Mouse (Mus musculus) limb, embryonic 10.5 days (tissue): ENCODE data around the gene Dydc1. TPM values are rescaled to one million over a fixed set of nuclear protein-coding genes. Genes with fewer than 3 reads are reported as not detected.

Experiments used
- DNase-seq: peaks from one replicate; pipeline ENCODE4 v3.0.0-alpha.2; 2017; ENCODE audit warnings: low spot score
- H3K27ac ChIP-seq: fragments of 300-500 bp; sonication (generic); 2 replicates; pipeline ENCODE4 v1.5.1; 2016; ENCODE audit warnings: mild to moderate bottlenecking
- H3K27me3 ChIP-seq: fragments of 300-500 bp; sonication (generic); 2 replicates; pipeline ENCODE4 v1.6.1; 2016; ENCODE audit warnings: low read depth, mild to moderate bottlenecking; ENCODE audit not compliant: poor library complexity, severe bottlenecking
- H3K36me3 ChIP-seq: fragments of 300-500 bp; sonication (generic); 2 replicates; pipeline ENCODE4 v1.6.1; 2016; ENCODE audit warnings: mild to moderate bottlenecking, moderate library complexity
- H3K4me1 ChIP-seq: fragments of 300-500 bp; sonication (generic); 2 replicates; pipeline ENCODE4 v1.6.1; 2016
- H3K4me3 ChIP-seq: fragments of 300-500 bp; sonication (generic); 2 replicates; pipeline ENCODE4 v1.5.1; 2016; ENCODE audit warnings: mild to moderate bottlenecking, moderate library complexity
- H3K9me3 ChIP-seq: fragments of 300-500 bp; sonication (generic); replicated peaks from 2 replicates; pipeline ENCODE4 v1.6.1; 2016; ENCODE audit warnings: mild to moderate bottlenecking
- WGBS: fragments of 180-500 bp; shearing (Covaris S2); methylation state at CpG from one replicate; pipeline ENCODE4 v1.1.7; 2016; 5-methylcytosine and 5-hydroxymethylcytosine counted together
- polyA plus RNA-seq: library from polyadenylated mRNA; unstranded; fragments of >200 nt; fragmentation: Nextera tagmentation; extraction: Ambion mirVana; gene quantifications from 2 replicates; pipeline ENCODE4 v1.2.1, GENCODE M21; 2016

Gene Dydc1
- polyA plus RNA-seq, 1 experiment from 2014 or later: not detected

DNA sequence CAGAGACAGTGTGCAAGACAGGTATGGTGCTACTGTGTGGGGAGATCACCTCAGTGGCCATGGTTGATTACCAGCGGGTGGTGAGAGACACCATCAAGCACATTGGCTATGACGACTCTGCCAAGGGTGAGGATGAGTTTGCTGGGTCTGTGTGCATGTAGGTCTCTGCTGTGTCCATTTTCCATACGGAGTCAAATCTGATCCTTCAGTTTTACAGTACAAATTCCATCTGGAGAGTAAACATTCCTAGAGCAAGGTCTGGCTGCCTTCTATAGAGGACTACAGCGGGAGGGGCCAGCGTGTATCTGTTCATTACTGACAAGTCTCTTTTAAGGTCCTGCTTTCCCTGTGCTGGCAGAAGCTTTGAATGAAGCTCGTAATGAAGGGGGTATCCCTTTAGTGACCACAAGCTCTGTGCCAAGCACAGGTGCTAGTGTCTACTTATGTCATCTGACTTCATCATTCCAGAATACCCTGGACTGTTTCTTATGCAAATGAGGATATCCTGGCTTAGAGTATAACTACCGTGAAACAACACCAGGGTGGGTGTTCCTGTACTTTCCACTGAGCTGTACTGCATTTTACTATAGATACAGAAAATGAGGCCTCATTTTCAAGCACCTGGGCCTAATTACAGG is 38.4 kb downstream of the Dydc1 start:
- WGBS: 91% methylated on average over 7 of the region's 7 CpGs
- H3K4me1 ChIP-seq: no peaks in the 10 kb centered on the region
- H3K27ac ChIP-seq: no peak overlapping the region
- no peak for DNase-seq
- H3K36me3 ChIP-seq: no peaks in the 10 kb centered on the region
- H3K9me3 ChIP-seq: no peaks in the 10 kb centered on the region
- no peaks in the 10 kb centered on the region for H3K27me3 ChIP-seq
- H3K4me3 ChIP-seq: no peak overlapping the region

DNA sequence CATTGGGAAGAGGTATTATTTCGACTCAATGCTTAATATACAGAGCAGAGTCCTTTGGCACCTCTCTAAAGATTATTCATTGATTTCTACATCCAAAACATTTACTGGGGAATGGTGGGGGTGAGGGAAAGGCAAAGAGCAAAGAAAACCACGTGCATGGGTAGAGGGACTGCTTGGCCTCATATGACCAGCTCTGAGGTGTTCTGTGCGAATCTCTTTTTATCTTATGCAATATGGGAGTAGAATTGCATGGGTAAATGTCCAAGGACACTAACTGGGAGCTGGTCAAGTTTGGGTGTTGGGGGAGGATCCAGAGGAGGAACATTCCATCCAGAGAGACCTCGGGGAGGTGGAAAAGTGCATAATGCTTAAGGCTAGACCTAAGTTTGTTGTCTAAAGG is 40.2 kb downstream of the Dydc1 start:
- H3K27me3 ChIP-seq: no peaks in the 10 kb centered on the region
- DNase-seq: no peak
- H3K4me1 ChIP-seq: no peaks in the 10 kb centered on the region
- 82% methylated on average over 4 of the region's 4 CpGs for WGBS
- no peaks in the 10 kb centered on the region for H3K9me3 ChIP-seq
- no peak overlapping the region for H3K4me3 ChIP-seq
- H3K36me3 ChIP-seq: no peaks in the 10 kb centered on the region
- H3K27ac ChIP-seq: no peak overlapping the region

DNA sequence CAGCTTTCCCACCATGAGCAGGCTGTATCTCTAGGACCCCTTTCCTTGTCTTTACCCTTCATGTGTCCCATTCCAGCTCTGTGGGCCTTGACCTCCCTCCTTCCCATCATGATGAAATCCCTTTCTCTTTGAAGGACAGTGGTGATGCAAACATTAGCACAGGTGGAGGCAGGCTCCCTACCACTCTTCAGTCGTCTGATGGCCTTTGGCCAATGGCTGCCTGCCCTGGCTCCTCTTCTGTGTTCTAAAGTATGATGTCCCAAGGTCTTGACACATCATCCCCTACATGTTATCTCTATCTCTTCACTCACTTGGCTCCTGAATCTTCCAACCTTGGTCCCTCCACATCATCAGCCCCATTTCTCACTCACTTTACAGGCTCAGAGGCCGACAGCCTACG is 43.6 kb downstream of the Dydc1 start:
- 86% methylated on average over 3 of the region's 3 CpGs for WGBS
- H3K27me3 ChIP-seq: no peaks in the 10 kb centered on the region
- H3K27ac ChIP-seq: no peak overlapping the region
- DNase-seq: no peak
- H3K4me3 ChIP-seq: no peak overlapping the region
- H3K4me1 ChIP-seq: no peaks in the 10 kb centered on the region
- no peaks in the 10 kb centered on the region for H3K9me3 ChIP-seq
- no peaks in the 10 kb centered on the region for H3K36me3 ChIP-seq

DNA sequence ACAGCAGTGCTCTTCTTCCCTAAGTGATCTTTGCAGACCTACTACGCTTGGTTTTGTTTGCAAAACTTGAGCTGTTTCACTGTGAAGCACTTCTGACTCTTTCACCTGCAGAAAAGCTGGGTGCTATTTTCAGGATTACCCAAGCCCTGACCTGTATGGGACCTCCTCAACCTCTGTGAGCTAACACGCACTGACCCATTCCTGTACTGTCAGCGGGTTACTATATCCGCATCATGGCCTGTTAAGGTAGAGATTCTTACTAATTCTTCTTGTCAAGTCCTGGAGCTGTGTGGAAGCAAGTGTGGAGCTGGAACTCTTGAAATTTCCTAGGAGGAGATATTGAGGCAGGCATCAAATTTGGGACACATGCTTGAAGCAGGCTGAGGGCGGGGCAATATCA is 52.0 kb downstream of the Dydc1 start:
- Histone ChIP-seq H3K27me3 (no peaks in the 10 kb centered on the region), H3K27ac (no peak overlapping the region), H3K4me3 (no peak overlapping the region), H3K36me3 (no peaks in the 10 kb centered on the region), H3K4me1 (no peaks in the 10 kb centered on the region), H3K9me3 (no peaks in the 10 kb centered on the region)
- 93% methylated on average over 5 of the region's 5 CpGs for WGBS
- no peak for DNase-seq

DNA sequence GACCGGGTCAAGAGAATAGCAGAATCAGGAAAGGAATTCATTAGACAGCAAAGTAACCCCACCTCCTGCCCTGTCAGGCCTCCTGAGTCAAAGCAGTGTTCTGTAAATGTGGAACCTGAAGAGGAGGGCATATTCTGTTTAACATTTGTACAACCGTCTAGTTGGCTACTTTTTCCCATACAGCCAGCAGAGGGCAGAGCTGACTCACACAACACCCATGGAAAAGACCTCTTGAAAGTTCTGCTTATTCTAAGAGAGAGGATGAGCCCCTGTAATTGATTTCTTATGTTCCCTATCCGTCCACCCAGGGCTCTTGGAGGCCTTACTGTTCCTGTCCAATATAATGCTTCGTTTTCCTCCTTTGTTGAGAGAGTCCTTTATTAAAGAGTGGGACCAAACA is 55.3 kb downstream of the Dydc1 start:
- H3K27ac ChIP-seq: no peak overlapping the region
- H3K9me3 ChIP-seq: no peaks in the 10 kb centered on the region
- WGBS: 23% methylated on average over 4 of the region's 4 CpGs
- peak; percentile 34 for DNase-seq
- no peak overlapping the region for H3K4me3 ChIP-seq
- no peaks in the 10 kb centered on the region for H3K27me3 ChIP-seq
- no peaks in the 10 kb centered on the region for H3K4me1 ChIP-seq
- H3K36me3 ChIP-seq: no peaks in the 10 kb centered on the region

DNA sequence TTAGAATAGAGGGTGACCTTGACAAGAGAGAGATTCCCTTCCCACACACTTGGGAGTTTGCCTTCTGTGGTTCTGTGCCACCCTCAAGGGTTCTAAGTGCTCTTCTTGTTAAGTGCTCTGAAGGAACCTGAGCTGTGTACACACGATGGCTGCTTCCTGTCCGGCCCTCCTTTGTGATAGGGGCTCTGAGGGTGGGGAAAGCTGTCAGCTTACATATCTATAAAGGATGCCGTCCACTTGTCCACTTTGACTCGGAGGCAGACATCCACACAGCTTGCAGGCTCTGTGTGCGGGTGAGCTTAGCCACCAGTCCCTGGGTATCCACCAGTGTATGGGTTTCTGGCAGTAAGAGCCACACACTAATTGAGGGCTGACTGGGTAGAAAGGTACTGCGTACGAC is 58.8 kb downstream of the Dydc1 start, which contains the start of gene Sftpa1:
Gene Sftpa1 (plus strand): TSS at position 243 of the 400 bp plus-strand sequence.
- no peaks in the 10 kb centered on the region for H3K36me3 ChIP-seq
- no peak for DNase-seq
- no peaks in the 10 kb centered on the region for H3K9me3 ChIP-seq
- H3K4me1 ChIP-seq: no peaks in the 10 kb centered on the region
- WGBS: 89% methylated on average over 7 of the region's 7 CpGs
- no peak within 1 kb of the TSS for H3K4me3 ChIP-seq
- H3K27ac ChIP-seq: no peak within 1 kb of the TSS
- no peaks in the 10 kb centered on the region for H3K27me3 ChIP-seq

DNA sequence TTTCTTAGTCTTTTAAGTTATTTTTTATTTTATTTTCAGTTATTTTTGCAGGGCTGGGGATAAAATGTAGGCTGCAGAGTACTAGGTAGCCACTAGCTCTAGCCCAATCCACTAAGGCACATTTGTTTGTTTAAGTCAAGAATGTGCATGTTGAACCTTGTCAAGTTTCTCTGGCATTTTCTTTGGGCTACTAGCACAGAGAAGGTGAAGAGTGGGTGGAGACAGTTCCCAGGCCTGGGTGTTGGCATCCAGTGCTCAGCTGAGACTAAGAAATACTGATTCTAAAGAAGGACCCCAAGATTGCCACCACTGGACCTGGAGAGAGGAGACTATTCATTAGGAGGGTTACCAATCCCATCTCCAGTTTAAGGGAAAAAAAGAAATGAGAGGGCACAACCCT is 64.3 kb downstream of the Dydc1 start:
- Histone ChIP-seq H3K27ac (no peak overlapping the region), H3K27me3 (no peaks in the 10 kb centered on the region), H3K4me3 (no peak overlapping the region), H3K9me3 (no peaks in the 10 kb centered on the region), H3K36me3 (no peaks in the 10 kb centered on the region), H3K4me1 (no peaks in the 10 kb centered on the region)
- no peak for DNase-seq

DNA sequence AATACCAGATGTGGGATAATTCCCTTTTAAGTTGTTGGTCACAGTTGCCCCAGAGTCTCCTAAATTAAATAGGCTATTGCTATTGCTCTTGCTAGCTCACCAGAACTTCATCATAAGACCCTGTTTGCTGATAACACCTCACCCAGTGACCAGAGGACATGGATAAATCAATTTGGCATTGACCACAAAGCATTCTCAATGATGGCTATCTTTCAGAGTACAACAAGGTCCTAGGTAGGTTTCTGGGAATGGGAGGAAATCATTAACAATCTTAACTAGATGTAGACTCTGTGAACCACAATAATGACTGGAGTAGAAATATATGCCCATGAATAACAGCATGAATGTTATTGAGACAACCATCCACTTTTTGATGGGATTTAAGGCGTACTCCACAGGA is 68.0 kb downstream of the Dydc1 start:
- no peaks in the 10 kb centered on the region for H3K27me3 ChIP-seq
- no peak overlapping the region for H3K4me3 ChIP-seq
- H3K27ac ChIP-seq: no peak overlapping the region
- WGBS: 83% methylated on average over 1 of the region's 1 CpGs
- H3K36me3 ChIP-seq: no peaks in the 10 kb centered on the region
- no peaks in the 10 kb centered on the region for H3K4me1 ChIP-seq
- no peak for DNase-seq
- no peaks in the 10 kb centered on the region for H3K9me3 ChIP-seq

Other genes starting within 250 kb of the Dydc1 start
- 0.10 and 0.25 TPM in 2 replicates for gene Sh2d4b, start 179.6 kb upstream of the Dydc1 start, polyA plus RNA-seq
- gene Tspan14, start 106.1 kb upstream of the Dydc1 start, polyA plus RNA-seq: 75.3 and 77.6 TPM in 2 replicates
- 27.5 and 37.0 TPM in 2 replicates for gene Fam213a, start 59.1 kb upstream of the Dydc1 start, polyA plus RNA-seq
- not detected in 2 replicates for gene Dydc2, start 3.7 kb upstream of the Dydc1 start, polyA plus RNA-seq
- gene Mat1a, start 32.1 kb downstream of the Dydc1 start, polyA plus RNA-seq: not detected in 2 replicates
- gene Sftpa1, start 58.9 kb downstream of the Dydc1 start, polyA plus RNA-seq: not detected in 2 replicates
- not detected in 2 replicates for gene Mbl1, start 78.5 kb downstream of the Dydc1 start, polyA plus RNA-seq
- gene Sftpd, start 112.2 kb downstream of the Dydc1 start, polyA plus RNA-seq: not detected in 2 replicates
- 0.10 and 0.13 TPM in 2 replicates for gene Gm2832, start 205.9 kb downstream of the Dydc1 start, polyA plus RNA-seq